Mouse (Mus musculus): ENCODE measurements around the gene Amot. TPM values are rescaled to one million over a fixed set of nuclear protein-coding genes. Genes with fewer than 3 reads are reported as not detected.

The Amot gene
- polyA plus RNA-seq, 1 experiment from 2014 or later, result 25.9 TPM

- H3K4me2 ChIP-seq (replicated peaks), result no peak overlapping the region
- no peak overlapping the region for H3K9ac ChIP-seq
- H3K27ac ChIP-seq, result no peak overlapping the region
- no peaks in the 10 kb centered on the region for H3K9me3 ChIP-seq (replicated peaks)
- H3K4me1 ChIP-seq, result 0 out of 2 replicates have a peak, but pooled peaks cover 4% of the 10 kb centered on the region
- 50% methylated on average over 2 of the region's 2 CpGs for WGBS
- H3K4me3 ChIP-seq, result no peak overlapping the region
- no peak for ATAC-seq (ENCODE audit: low FRiP score)
- H3K36me3 ChIP-seq, result no peaks in the 10 kb centered on the region
- no peaks in the 10 kb centered on the region; the same call in 1 of the 2 replicates for H3K27me3 ChIP-seq
Measured at GRCm38 (mm10) chrX:145499101-145499500, 5.9 kb downstream of the Amot start.

GRCm38 (mm10) chrX:145498691-145499090, 6.3 kb downstream of the Amot start:
- H3K9me3 ChIP-seq (replicated peaks), result no peaks in the 10 kb centered on the region
- no peaks in the 10 kb centered on the region for H3K4me1 ChIP-seq
- no peak overlapping the region for H3K27ac ChIP-seq
- H3K4me2 ChIP-seq (replicated peaks), result no peak overlapping the region
- H3K9ac ChIP-seq, result no peak overlapping the region
- H3K27me3 ChIP-seq, result no peaks in the 10 kb centered on the region; the same call in 1 of the 2 replicates
- WGBS, result 72% methylated on average over 4 of the region's 4 CpGs
- no peak overlapping the region for H3K4me3 ChIP-seq
- H3K36me3 ChIP-seq, result no peaks in the 10 kb centered on the region
- ATAC-seq (ENCODE audit: low FRiP score), result no peak

- H3K4me2 ChIP-seq (replicated peaks), result no peak overlapping the region
- no peaks in the 10 kb centered on the region for H3K36me3 ChIP-seq
- no peak overlapping the region for H3K4me3 ChIP-seq
- H3K27ac ChIP-seq, result no peak overlapping the region
- no peaks in the 10 kb centered on the region for H3K4me1 ChIP-seq
- no peaks in the 10 kb centered on the region for H3K9me3 ChIP-seq (replicated peaks)
- ATAC-seq (ENCODE audit: low FRiP score), result no peak
- no peak overlapping the region for H3K9ac ChIP-seq
- WGBS, result 91% methylated on average over 6 of the region's 6 CpGs
- no peaks in the 10 kb centered on the region; the same call in 1 of the 2 replicates for H3K27me3 ChIP-seq
Measured at GRCm38 (mm10) chrX:145497486-145497885, 7.5 kb downstream of the Amot start.

- Histone ChIP-seq H3K4me2 (replicated peaks) (no peak overlapping the region), H3K9ac (no peak overlapping the region), H3K36me3 (no peaks in the 10 kb centered on the region), H3K27me3 (no peaks in the 10 kb centered on the region), H3K4me3 (no peak overlapping the region), H3K9me3 (replicated peaks) (no peaks in the 10 kb centered on the region), H3K27ac (no peak overlapping the region), H3K4me1 (no peaks in the 10 kb centered on the region)
- ATAC-seq (ENCODE audit: low FRiP score), result no peak
- 88% methylated on average over 4 of the region's 4 CpGs for WGBS
Measured at GRCm38 (mm10) chrX:145495381-145495780, 9.6 kb downstream of the Amot start.

GRCm38 (mm10) chrX:145490821-145491220, 14.2 kb downstream of the Amot start:
- no peak overlapping the region for H3K4me3 ChIP-seq
- no peaks in the 10 kb centered on the region for H3K27me3 ChIP-seq
- H3K27ac ChIP-seq, result no peak overlapping the region
- no peak overlapping the region for H3K4me2 ChIP-seq (replicated peaks)
- no peaks in the 10 kb centered on the region for H3K4me1 ChIP-seq
- no peaks in the 10 kb centered on the region for H3K9me3 ChIP-seq (replicated peaks)
- H3K36me3 ChIP-seq, result no peaks in the 10 kb centered on the region
- H3K9ac ChIP-seq, result no peak overlapping the region
- WGBS, result 91% methylated on average over 1 of the region's 1 CpGs
- ATAC-seq (ENCODE audit: low FRiP score), result no peak

- no peaks in the 10 kb centered on the region for H3K9me3 ChIP-seq (replicated peaks)
- no peak overlapping the region for H3K4me3 ChIP-seq
- H3K27me3 ChIP-seq, result no peaks in the 10 kb centered on the region
- ATAC-seq (ENCODE audit: low FRiP score), result no peak
- H3K9ac ChIP-seq, result no peak overlapping the region
- H3K27ac ChIP-seq, result no peak overlapping the region
- H3K4me2 ChIP-seq (replicated peaks), result no peak overlapping the region
- WGBS, result 79% methylated on average over 3 of the region's 3 CpGs
- no peaks in the 10 kb centered on the region for H3K36me3 ChIP-seq
- H3K4me1 ChIP-seq, result no peaks in the 10 kb centered on the region
Measured at GRCm38 (mm10) chrX:145490417-145490816, 14.6 kb downstream of the Amot start.

GRCm38 (mm10) chrX:145489950-145490349, 15.0 kb downstream of the Amot start:
- Histone ChIP-seq H3K27ac (no peak overlapping the region), H3K9ac (no peak overlapping the region), H3K36me3 (no peaks in the 10 kb centered on the region), H3K4me1 (no peaks in the 10 kb centered on the region), H3K27me3 (no peaks in the 10 kb centered on the region), H3K9me3 (replicated peaks) (no peaks in the 10 kb centered on the region), H3K4me3 (no peak overlapping the region), H3K4me2 (replicated peaks) (no peak overlapping the region)
- 84% methylated on average over 5 of the region's 5 CpGs for WGBS
- no peak for ATAC-seq (ENCODE audit: low FRiP score)

GRCm38 (mm10) chrX:145485495-145485894, 19.5 kb downstream of the Amot start:
- 61% methylated on average over 4 of the region's 4 CpGs for WGBS
- H3K27me3 ChIP-seq, result no peaks in the 10 kb centered on the region
- H3K9me3 ChIP-seq (replicated peaks), result no peaks in the 10 kb centered on the region
- no peaks in the 10 kb centered on the region for H3K36me3 ChIP-seq
- no peaks in the 10 kb centered on the region for H3K4me1 ChIP-seq
- H3K9ac ChIP-seq, result no peak overlapping the region
- H3K4me2 ChIP-seq (replicated peaks), result no peak overlapping the region
- no peak overlapping the region for H3K4me3 ChIP-seq
- no peak overlapping the region for H3K27ac ChIP-seq
- ATAC-seq (ENCODE audit: low FRiP score), result no peak

- Histone ChIP-seq H3K9ac (no peak overlapping the region), H3K4me3 (no peak overlapping the region), H3K27me3 (no peaks in the 10 kb centered on the region), H3K9me3 (replicated peaks) (no peaks in the 10 kb centered on the region), H3K4me1 (no peaks in the 10 kb centered on the region), H3K4me2 (replicated peaks) (no peak overlapping the region), H3K36me3 (no peaks in the 10 kb centered on the region), H3K27ac (no peak overlapping the region)
- 85% methylated on average over 7 of the region's 7 CpGs for WGBS
- ATAC-seq (ENCODE audit: low FRiP score), result no peak
Measured at GRCm38 (mm10) chrX:145483486-145484055, 21.4 kb downstream of the Amot start.

GRCm38 (mm10) chrX:145482383-145482782, 22.6 kb downstream of the Amot start:
- no peaks in the 10 kb centered on the region for H3K36me3 ChIP-seq
- H3K4me1 ChIP-seq, result no peaks in the 10 kb centered on the region
- ATAC-seq (ENCODE audit: low FRiP score), result no peak
- no peaks in the 10 kb centered on the region for H3K27me3 ChIP-seq
- 73% methylated on average over 5 of the region's 5 CpGs for WGBS
- H3K27ac ChIP-seq, result no peak overlapping the region
- no peaks in the 10 kb centered on the region for H3K9me3 ChIP-seq (replicated peaks)
- no peak overlapping the region for H3K9ac ChIP-seq
- H3K4me3 ChIP-seq, result no peak overlapping the region
- no peak overlapping the region for H3K4me2 ChIP-seq (replicated peaks)

- WGBS, result 85% methylated on average over 10 of the region's 10 CpGs
- H3K4me2 ChIP-seq (replicated peaks), result no peak overlapping the region
- H3K4me1 ChIP-seq, result no peaks in the 10 kb centered on the region
- H3K36me3 ChIP-seq, result no peaks in the 10 kb centered on the region
- H3K27ac ChIP-seq, result no peak overlapping the region
- no peak overlapping the region for H3K4me3 ChIP-seq
- no peaks in the 10 kb centered on the region for H3K27me3 ChIP-seq
- no peaks in the 10 kb centered on the region for H3K9me3 ChIP-seq (replicated peaks)
- no peak overlapping the region for H3K9ac ChIP-seq
- ATAC-seq (ENCODE audit: low FRiP score), result no peak
Measured at GRCm38 (mm10) chrX:145479942-145480341, 25.0 kb downstream of the Amot start.

GRCm38 (mm10) chrX:145477725-145478194, 27.2 kb downstream of the Amot start:
- H3K4me3 ChIP-seq, result no peak overlapping the region
- no peak for ATAC-seq (ENCODE audit: low FRiP score)
- H3K36me3 ChIP-seq, result no peaks in the 10 kb centered on the region
- WGBS, result 63% methylated on average over 3 of the region's 3 CpGs
- H3K4me2 ChIP-seq (replicated peaks), result no peak overlapping the region
- no peak overlapping the region for H3K27ac ChIP-seq
- H3K4me1 ChIP-seq, result no peaks in the 10 kb centered on the region
- H3K27me3 ChIP-seq, result no peaks in the 10 kb centered on the region
- no peak overlapping the region for H3K9ac ChIP-seq
- H3K9me3 ChIP-seq (replicated peaks), result no peaks in the 10 kb centered on the region

- Histone ChIP-seq H3K4me3 (no peak overlapping the region), H3K9ac (no peak overlapping the region), H3K27ac (no peak overlapping the region), H3K4me1 (no peaks in the 10 kb centered on the region), H3K27me3 (no peaks in the 10 kb centered on the region), H3K36me3 (no peaks in the 10 kb centered on the region), H3K9me3 (replicated peaks) (no peaks in the 10 kb centered on the region), H3K4me2 (replicated peaks) (no peak overlapping the region)
- WGBS, result 77% methylated on average over 5 of the region's 5 CpGs
- no peak for ATAC-seq (ENCODE audit: low FRiP score)
Measured at GRCm38 (mm10) chrX:145477003-145477724, 27.8 kb downstream of the Amot start.
